In genomic region chr13:32704911-32705310, GRCm38 (mm10) we compare ENCODE assay signal across 20 mouse cellular contexts.
DNase-seq lines count a peak whose midpoint lies in the region; ATAC-seq lines count a peak whose summit lies in the region.
"Had no signal": no experiment of that assay in that cellular context is flagged by ENCODE, and none has a peak within 500 bp of the region (broad histone marks: within the 10 kb centered on the region; RNA-seq: fewer than 3 reads in every experiment).

No protein-coding gene starts in this region.

- no peaks in the 10 kb centered on the region for H3K27me3 ChIP-seq in heart, embryonic 11.5 days (ENCODE audit: control insufficient read depth, insufficient read depth, low read length)
- H3K27me3 ChIP-seq in lung, embryonic 16.5 days (ENCODE audit: control insufficient read depth, insufficient read depth, low read depth, low read length) = no peaks in the 10 kb centered on the region
- 0 out of 2 replicates have a peak, but pooled peaks cover 4% of the 10 kb centered on the region for H3K27me3 ChIP-seq in embryonic facial prominence, embryonic 15.5 days
- H3K27me3 ChIP-seq: kidney, embryonic 15.5 days had no signal

- H3K36me3 ChIP-seq in heart, embryonic 11.5 days (ENCODE audit: control insufficient read depth, insufficient read depth, low read length) = no peaks in the 10 kb centered on the region
- no peaks in the 10 kb centered on the region for H3K36me3 ChIP-seq in lung, embryonic 16.5 days (ENCODE audit: control insufficient read depth, insufficient read depth, low read length)
- H3K36me3 ChIP-seq in embryonic facial prominence, embryonic 15.5 days = no peaks in the 10 kb centered on the region
- H3K36me3 ChIP-seq: kidney, embryonic 15.5 days had no signal

- no peak for ATAC-seq in heart, embryonic 11.5 days (replicated peaks; ENCODE audit: insufficient number of reproducible peaks, low FRiP score, low TSS enrichment)
- no peak for ATAC-seq in lung, embryonic 16.5 days (ENCODE audit: low read depth)
- ATAC-seq in embryonic facial prominence, embryonic 15.5 days (ENCODE audit: insufficient number of reproducible peaks, low FRiP score, low TSS enrichment, low read depth) = no peak
- ATAC-seq: forebrain, embryonic 14.5 days; hindbrain, embryonic 16.5 days; intestine, embryonic 16.5 days; liver, postnatal 0 days had no signal

- no peaks in the 10 kb centered on the region for H3K9me3 ChIP-seq in heart, embryonic 11.5 days (replicated peaks; ENCODE audit: control insufficient read depth, low read length)
- no peaks in the 10 kb centered on the region for H3K9me3 ChIP-seq in lung, embryonic 16.5 days (ENCODE audit: control insufficient read depth, low read length)
- H3K9me3 ChIP-seq in embryonic facial prominence, embryonic 15.5 days (replicated peaks) = no peaks in the 10 kb centered on the region
- H3K9me3 ChIP-seq: kidney, embryonic 15.5 days had no signal

- H3K4me2 ChIP-seq in heart, embryonic 11.5 days = no peak overlapping the region
- H3K4me2 ChIP-seq in lung, embryonic 16.5 days (ENCODE audit: low read depth, low read length) = no peak overlapping the region
- no peak overlapping the region for H3K4me2 ChIP-seq in embryonic facial prominence, embryonic 15.5 days (replicated peaks)
- H3K4me2 ChIP-seq: kidney, embryonic 15.5 days; midbrain, embryonic 11.5 days had no signal

- H3K4me3 ChIP-seq in heart, embryonic 11.5 days (ENCODE audit: low read depth, low read length) = no peak overlapping the region
- H3K4me3 ChIP-seq in lung, embryonic 16.5 days (ENCODE audit: low read length) = no peak overlapping the region
- no peak overlapping the region for H3K4me3 ChIP-seq in embryonic facial prominence, embryonic 15.5 days (replicated peaks)
- H3K4me3 ChIP-seq: kidney, embryonic 15.5 days had no signal

- H3K9ac ChIP-seq in heart, embryonic 11.5 days (ENCODE audit: low read depth, low read length) = no peak overlapping the region
- H3K9ac ChIP-seq in lung, embryonic 16.5 days (ENCODE audit: low read length) = no peak overlapping the region
- no peak overlapping the region for H3K9ac ChIP-seq in embryonic facial prominence, embryonic 15.5 days
- H3K9ac ChIP-seq: kidney, embryonic 15.5 days; liver, postnatal 0 days had no signal

- WGBS in heart, embryonic 11.5 days (ENCODE audit: insufficient replicate concordance) = 70% methylated on average over 2 of the region's 2 CpGs
- WGBS in lung, embryonic 16.5 days = 48% methylated on average over 2 of the region's 2 CpGs
- WGBS in embryonic facial prominence, embryonic 15.5 days = 41% methylated on average over 2 of the region's 2 CpGs

- DNase-seq in heart, postnatal 4 days = no peak
- DNase-seq in lung, postnatal 25 days (ENCODE audit: low spot score) = no peak
- DNase-seq in skeletal muscle tissue, adult 2 months (ENCODE audit: low read depth, low spot score) = peak; percentile 30
- DNase-seq in layer of hippocampus, postnatal 25 days (ENCODE audit: extremely low spot score in 1 of 2, low spot score in 1 of 2) = no peak
- no peak for DNase-seq in gastrocnemius, postnatal 4 days (ENCODE audit: low spot score in 2 of 2)
- DNase-seq: adrenal gland, postnatal 36 days; B cell, adult 2 months; cerebellum, adult 2 months; gastrocnemius, postnatal 36 days; heart, postnatal 10 days; liver, postnatal 0 days; thymus, postnatal 25 days had no signal

- H3K4me1 ChIP-seq in heart, embryonic 11.5 days (ENCODE audit: control insufficient read depth, insufficient read depth, low read length) = peaks cover 17% of the 10 kb centered on the region
- peaks cover 4% of the 10 kb centered on the region; the same call in 1 of the 2 replicates for H3K4me1 ChIP-seq in lung, embryonic 16.5 days (replicated peaks; ENCODE audit: control insufficient read depth, insufficient read depth, low read length)
- peaks cover 16% of the 10 kb centered on the region for H3K4me1 ChIP-seq in embryonic facial prominence, embryonic 15.5 days

- H3K27ac ChIP-seq in heart, embryonic 11.5 days (ENCODE audit: low read depth, low read length) = peak overlapping the region; percentile 59
- H3K27ac ChIP-seq in lung, embryonic 16.5 days (ENCODE audit: low read length) = peak overlapping the region; percentile 11; the same call in 1 of the 2 replicates
- peak overlapping the region; percentile 52; the same call in 1 of the 2 replicates for H3K27ac ChIP-seq in embryonic facial prominence, embryonic 15.5 days (replicated peaks)
- H3K27ac ChIP-seq: kidney, embryonic 15.5 days had no signal
